Mouse (Mus musculus) layer of hippocampus, adult 11-12 months (tissue): ENCODE data around the gene Dusp15.

Experiments used
- DNase-seq: peaks from one replicate; pipeline ENCODE4 v3.0.0; 2022; ENCODE audit warnings: low spot score

Gene Dusp15

DNA sequence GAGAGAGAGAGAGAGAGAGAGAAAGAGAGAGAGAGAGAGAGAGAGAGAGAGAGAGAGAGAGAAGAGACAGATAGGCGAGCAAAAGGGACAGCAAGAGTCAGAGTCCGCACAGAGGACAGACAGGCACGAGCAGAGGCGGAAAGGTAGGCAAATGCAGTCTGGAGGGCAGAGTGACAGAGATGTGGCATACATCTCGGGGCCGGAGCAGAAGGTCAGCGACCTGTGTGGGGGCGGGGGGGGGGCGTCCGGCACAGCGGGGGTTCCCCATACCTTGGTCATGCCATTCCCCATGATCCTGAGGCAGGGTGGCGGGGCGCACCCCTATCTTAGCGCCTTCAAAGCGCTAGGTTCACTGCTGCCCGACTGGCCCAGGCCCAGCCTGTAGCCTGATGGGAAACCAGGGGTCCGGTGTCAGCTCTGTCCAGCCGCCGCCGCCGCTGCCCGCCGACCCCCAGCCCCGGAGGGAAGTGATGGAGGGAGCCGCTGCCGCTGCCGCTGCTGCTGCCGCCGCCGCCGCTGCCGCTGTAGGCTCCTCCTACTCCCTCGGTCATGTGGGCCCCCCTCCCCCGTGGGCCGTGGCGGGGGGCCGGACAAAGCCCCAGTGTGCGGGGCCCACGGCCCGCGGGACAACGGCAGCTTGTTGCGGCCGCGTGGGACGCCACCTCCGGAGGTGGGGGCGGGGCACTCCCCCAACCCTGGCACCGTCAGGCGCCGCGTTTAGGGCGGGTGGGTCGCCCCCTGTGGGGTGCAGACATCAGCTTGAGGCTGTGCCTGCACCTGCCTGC lies at the start of gene Dusp15:
Gene Dusp15, minus strand, starts transcription at position 634 of the 785 bp plus-strand sequence.
- DNase-seq: peak; percentile 65

DNA sequence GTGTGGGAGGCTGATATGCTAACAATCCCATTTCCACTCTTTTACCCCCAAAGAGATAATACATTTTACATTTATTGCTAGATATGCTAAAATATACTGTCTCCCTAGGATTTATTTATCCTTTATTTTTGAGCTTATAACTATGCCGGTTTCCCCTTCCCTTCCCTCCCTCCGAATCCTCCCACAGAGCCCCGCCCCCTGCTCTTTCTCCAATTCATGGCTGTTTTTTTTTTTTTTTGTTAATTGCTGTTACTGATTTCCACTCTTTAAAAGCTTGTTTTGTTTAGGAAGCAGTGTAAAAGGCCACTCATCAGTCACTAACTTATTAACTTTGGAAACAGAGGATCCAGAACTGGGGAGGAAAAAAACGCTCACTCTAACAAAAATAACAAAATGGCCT lies 45.5 kb upstream of the Dusp15 start:
- DNase-seq: no peak

DNA sequence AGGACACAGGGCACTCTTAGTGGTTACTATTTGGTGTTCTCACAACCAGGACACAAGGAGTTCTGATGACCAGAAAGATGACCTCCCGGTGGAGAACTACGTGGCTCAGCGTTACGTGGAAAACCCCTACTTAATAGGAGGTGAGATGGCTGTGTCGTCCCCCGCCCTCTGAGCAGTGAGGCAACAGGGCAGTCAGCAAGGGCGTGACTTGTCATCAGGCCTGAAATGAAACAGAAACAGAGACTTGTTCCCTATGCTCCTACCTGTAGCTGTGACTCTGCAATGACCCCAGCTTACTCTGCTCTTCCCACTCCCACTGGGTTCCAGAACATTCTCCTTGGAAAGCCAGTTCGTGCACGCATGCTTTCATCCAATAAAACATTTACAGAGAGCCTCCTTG lies 40.0 kb upstream of the Dusp15 start:
- no peak for DNase-seq

DNA sequence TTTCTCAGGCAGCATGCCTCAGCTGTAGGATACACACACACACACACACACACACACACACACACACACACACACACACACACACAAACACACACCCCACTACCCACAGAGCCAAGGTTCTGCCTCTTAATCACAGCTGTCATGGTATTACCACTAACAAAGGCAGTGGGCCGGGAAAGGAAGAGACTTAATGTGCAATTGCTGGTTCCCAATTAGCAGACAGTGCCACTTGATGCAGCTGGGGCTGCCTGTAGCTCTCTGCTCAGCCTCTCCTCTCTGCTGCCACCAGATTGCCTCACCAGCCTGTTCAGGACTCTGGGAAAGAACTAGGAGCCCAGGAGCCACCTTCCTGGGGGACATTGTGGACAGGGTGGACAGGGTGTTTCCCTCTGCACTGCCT lies 34.1 kb upstream of the Dusp15 start:
- DNase-seq: peak; percentile 14

DNA sequence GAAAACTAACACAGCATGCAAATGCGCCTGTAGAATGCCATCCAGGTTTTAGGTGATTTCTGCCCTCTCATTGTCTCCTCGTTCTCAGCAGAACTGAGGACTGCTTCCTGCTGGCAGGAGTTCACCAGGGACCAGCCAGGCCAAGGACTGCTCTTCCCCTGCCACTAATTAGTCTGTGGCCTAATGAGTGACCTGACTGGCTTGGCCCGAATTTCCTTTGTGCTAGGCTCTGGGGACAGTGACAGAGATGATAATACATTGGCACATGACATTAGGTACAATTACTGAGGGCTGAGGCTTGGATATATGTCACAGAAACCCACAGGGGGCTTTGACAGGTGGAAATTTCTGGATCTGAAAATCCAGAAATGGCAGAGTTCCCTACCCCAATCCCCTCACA lies 25.5 kb upstream of the Dusp15 start:
- DNase-seq: no peak

DNA sequence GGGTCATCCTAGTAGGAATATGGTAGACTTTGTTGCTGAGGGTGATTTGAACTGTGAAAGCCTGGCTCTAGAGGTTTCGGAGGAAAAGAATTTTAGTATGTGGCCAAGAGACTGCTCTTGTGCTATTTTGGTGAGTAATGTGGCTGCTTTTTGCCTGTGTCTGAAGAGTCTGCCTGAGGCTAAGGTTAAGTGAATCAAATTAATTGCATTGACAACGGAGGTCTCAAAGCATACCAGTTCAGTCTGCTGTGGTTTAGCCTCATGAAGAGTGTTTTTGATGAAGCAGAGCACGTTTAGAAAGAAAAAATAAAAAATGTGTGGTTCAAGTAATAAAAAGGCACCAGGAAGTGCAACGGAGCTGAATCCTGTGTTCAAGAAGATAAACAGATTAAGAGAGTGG lies 14.1 kb upstream of the Dusp15 start:
- DNase-seq: no peak

DNA sequence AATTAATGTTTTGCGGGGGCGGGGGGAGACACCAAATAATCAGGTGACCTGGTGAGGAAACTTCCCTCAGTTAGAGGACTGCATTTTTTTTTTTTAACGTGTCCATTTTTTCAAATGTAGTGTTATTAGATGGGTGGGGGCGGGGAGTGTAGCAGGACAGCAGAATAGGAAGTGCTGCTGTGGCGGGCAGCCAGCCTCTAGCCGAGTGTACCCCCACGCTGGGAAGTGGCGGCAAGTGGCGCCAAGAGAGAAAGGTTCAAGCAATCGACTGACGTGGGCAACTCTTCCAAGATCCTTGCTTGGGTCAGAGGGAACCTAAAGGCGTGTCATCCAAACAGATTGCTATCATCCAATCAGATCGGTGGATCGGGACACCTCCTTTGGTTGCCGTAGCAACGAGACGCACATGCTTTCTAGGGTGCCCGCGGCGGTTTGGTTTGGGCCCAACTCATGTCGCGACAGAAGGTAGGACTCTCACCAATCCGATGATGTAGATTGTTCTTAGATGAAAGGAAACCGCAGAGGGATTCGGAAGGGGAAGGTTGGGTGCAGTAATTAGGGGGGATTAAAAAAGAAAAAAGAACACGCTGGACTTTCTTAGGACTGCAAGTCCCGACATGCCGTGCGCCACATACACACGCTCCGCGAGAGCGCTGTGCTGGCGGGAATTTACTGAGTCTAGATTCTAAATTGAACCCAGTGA lies 10.7 kb upstream of the Dusp15 start, which contains the start of gene Ttll9:
Gene Ttll9, plus strand, starts transcription at position 395 of the 703 bp plus-strand sequence.
- peak; percentile 88 for DNase-seq

DNA sequence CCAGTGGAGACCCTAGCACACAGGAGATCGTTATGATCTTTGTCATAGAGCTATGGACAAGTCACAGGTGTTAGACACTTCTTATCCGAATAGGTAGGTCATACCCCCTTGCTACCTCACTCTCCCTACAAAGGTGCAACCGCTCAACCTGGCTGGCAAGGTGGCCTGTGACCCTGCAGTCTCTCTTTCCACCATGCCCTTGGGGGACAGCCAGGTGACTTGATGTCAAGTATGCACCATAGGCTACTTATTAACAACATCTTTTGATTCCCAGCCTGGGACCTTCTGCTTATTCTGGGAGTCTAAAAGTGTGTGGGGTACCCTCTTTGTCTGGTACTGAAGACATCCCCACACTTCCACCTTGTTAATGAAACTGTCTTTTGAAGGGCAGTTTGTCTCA lies 6.6 kb upstream of the Dusp15 start:
- no peak for DNase-seq

DNA sequence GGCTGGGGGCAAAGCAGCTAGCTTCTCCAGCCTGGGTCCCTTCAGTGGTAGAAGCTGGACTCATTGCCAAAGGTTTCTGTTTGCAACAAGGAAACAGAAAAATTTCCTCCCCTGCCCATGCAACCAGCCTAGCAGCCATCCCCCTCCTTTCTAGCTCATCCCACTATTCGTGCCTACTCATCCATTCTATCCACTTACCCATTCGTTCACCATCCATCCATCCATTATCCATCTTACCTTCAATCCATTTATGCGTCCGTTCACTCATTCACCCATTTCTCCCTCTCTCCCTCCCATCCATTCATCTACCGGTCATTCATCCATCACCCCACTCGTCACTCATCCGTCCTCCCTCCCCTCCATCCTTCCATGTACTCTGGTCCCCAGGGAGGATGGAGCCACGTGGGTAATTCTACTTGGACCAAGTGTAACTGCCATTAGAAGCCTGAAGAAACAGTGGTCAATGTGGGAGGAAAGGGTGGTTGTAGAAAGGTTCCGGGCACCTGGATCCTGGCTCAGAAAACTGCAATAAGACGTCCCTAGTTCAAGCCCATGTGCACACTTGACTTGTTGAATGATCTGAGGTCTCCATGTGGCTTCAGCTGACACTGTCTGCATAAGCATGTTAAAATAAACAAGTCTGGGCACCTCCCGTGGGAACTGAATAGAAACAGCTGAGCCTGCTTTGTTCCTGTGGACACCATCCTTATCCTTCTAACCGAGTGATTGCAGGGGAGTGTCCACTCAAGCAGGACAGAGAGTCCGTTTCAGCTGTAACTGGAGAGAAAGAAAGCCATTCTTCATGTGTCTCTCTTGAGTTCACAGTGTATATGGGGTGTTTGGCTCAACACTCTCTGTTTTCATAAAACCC lies 587 bp upstream of the Dusp15 start:
- no peak for DNase-seq

DNA sequence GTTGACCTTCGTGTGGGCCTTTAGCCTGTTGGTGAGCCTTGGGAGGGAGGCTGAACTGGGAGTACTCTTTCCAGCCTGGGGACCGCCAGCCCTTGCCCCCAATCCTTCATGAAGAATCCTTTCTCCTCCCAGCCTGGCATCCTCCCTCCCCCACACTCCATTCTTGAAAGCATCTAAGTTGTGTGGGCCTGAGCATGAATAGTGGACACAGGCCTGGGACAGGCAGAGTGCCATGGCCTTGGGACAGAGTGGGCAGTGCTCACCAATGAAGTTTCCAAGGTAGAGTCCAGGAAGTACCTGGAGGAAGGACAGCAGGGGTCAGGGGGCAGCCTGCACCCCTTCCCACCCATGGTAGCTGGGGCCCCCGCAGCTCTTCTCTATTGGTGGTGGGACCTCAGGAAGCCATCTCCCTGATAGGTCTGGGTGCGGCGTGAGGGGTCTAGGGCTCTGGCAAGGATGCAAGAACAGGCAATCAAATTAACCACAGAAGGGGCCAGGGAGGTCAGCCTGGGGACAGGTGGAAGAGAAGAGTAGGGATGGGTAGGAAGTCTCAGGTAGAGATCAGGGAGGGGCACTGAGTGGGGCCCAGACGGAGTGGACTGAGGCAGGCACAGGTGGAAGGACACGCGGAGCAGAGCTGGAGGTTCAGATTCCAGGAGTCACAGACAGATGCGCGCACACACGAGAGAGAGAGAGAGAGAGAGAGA lies 987 bp downstream of the Dusp15 start:
- no peak for DNase-seq

DNA sequence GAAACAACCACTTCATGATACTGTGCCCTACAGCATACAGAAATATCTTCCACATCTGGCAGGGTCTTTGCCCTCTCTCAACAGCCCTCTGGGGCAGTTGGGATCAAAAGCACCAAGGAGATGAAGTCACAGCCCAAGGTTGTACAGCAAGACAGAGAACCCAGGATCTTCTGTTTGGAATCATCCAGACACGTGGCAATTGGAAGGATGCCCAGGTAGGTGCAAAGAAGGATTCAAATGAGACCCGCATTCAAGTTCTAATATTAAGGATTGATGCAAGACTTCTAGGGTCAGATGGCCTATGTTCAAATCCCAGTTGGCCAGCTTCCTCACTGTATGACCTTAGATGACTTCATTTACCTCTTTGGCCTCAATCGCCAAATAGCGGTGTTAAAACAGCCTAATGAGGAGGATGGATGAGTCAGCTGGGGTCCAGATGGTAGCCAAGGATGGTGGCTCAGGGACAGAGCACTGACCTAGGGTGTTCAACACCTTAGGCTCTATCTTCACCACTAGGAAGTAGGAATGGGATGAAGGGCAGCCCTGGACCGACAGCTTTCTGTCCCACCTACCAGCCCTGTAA lies 3.0 kb downstream of the Dusp15 start:
- no peak for DNase-seq

DNA sequence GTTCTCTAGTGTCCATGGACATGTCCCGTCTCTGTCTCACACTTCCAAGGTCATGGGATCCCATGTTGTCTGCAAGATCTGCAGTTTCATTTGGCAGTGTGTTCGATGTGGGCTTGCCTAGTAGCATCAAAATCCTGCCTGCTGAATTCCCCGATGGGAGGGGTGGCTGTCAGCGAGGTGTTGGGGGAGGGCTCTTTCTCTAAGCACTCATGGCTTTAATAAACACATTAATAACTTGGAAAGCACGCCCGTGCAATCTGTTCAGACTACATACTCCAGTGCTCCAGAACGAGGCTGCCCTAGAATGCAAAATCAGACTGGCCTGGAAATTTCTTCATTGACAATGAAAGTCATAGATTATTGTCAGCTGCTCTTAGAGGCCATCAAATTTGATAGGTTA lies 4.4 kb downstream of the Dusp15 start:
- peak; percentile 69 for DNase-seq

DNA sequence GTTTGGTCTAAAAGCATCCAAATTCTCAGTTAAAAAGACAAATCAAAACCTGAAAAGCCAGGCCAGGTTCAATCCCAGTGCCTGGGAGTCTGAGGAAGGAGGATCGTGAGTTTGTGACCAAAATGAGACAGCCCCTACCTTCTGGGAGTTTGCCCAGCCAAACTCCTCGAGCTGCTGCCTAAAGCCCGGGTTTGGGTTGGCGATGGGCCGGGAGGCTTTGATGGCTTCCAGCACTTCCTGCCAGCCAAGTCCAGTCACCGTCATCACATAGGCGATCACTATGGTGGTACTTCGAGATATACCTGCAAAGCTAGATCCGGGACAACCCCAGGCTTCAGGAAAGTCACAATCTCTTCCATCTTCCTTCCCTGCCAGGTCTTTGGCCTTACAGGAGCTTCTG lies 7.5 kb downstream of the Dusp15 start:
- no peak for DNase-seq

DNA sequence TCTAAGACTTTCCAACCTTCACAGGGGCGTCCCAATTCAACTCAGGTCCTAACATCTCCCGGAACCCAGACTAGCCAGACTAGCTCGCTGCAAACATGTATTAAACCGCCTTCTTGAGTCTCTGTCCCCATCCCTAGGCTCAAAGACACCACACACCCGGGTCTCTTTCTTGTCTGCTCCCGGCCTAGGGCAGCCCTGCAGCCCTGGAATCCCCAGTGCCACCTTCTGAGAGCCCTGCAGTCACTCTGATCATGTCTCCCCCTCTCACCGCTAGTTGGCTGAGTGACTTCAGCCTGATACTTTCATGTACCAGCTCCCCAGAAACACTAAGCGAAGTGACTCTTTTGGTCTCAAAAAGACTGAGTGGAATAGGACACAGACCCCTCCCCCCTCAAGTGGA lies 7.9 kb downstream of the Dusp15 start:
- no peak for DNase-seq

DNA sequence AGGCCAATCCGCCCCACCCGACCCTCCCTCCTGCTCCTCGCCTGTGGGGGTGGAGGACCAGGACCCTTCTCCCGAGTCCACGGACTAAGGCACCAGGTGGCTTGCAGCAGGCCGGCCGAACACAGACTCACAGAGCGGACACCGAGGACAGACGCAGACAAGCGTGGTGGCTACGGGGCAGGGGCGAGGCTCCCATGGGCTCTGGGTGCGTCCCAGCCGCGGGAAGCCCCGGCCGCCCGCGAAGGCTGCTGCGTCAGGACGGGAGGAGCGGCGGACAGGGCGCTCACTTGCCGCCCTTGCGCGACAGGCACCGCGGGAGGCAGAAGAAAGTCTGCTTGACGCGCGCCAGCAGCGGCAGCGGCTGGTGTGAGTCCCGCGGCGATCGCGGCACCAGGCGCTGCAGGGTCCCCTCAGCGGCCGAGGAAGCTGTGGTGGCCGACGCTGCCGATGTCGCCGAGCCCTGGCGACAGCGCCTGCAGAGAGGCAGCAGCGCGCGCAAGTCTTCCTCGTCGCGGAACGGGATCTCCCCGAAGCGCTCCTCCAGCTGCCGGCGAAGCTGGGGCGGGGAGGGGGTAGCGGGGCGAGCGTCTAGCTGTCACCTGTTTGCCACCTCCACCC lies 8.5 kb downstream of the Dusp15 start:
- DNase-seq: no peak

DNA sequence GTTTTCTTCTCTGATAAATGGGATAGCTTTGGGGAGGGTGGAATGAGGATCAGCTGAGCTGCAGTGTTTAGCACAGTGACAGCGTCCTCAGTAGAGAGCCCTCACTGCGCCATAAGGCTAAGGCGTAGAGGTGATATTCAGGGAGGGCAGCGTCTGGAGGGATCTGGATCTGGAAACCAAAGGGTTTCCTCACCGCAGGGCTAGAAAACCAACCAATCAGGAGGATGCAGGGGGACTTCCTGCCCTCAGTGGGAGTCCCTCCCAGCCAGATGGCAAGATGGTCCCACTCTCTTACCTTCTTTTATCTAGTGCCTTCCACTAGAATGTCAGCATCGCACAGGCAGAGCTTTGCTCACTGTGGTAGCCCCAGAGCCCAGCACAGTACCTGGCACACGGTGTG lies 9.7 kb downstream of the Dusp15 start:
- no peak for DNase-seq

DNA sequence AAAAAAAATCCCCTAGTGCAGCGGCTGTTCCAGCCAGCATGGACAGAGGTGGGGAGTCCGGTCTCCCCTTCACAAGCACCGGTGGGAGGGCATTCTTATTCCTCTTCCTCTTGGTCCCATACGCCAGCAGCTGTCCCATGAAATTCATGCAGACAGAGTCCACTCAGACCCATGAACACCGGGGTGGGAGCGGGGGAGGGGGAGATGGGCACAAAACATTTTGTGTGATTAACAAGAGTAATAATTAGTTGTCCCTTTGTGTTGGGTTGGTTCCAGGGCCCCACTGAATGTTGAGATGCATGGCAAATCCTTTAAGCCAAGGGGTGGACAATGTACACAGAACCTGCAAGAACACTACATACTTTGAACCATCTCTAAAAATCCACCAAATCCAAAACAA lies 10.4 kb downstream of the Dusp15 start:
- no peak for DNase-seq

DNA sequence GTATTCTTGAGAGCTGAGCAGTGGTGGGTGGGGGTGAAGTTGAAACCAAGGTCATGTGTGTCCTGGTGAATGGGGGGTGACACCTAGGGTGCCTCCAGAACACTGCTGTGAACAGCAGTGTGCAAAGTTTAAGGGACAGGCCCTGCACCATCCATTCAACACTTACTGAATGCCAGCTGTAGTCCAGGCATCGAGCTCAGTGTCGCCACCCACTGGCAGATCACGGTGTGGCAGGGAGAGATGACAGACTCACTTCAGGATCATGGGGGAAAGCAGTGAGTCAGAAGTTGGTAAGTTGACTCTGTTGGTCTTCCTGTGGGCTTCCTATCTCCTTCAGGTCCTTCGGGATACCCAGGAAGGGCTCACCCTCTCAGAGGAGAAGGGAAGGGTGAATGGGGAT lies 11.7 kb downstream of the Dusp15 start:
- peak; percentile 68 for DNase-seq

DNA sequence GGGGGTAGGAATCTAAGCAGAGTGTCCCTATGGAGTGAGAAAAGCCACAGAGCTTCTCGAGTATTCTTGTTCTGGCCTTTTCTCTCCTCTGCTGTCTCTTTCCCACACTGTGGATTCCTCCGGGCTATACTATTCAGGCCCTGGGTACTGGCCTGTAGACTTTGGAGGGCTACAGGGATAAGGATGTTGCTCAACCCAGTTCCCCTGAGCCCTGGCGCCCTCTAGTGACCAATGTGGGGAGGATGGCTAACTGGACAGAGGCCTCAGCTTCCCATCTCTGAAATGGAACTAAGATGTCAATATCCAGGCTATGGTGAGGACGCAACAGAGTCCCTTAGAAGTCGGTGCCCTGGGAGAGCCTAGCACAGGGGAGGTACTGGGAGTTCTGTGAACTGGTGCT lies 17.9 kb downstream of the Dusp15 start:
- DNase-seq: peak; percentile 31

DNA sequence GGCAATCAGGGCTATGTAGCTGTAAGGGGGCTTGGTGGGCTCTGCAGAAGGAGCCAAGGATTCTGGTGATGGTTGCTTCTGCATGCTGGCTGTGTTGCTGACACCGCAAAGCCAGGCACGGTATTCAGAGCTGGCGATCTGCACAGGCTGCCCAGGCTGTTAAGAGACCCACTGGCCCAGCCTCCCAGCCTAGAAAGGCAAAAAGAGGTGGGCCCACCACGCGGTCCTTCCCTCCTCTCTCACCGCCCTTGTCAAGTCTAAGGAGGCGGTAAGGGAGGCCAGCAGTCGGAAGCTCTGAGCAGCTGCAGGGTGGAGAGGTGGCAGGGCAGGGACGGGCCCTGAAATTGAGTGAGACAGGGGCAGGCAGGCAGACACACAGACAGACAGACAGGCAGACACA lies 18.4 kb downstream of the Dusp15 start, which contains the start of gene Foxs1:
Gene Foxs1, minus strand, starts transcription at position 161 of the 400 bp plus-strand sequence.
- no peak for DNase-seq
